Mouse (Mus musculus): Measurements from ENCODE around the gene Thoc3.
"Not testable (repeated sequence)": the region's sequence is repeated elsewhere in the genome, so short reads cannot be mapped to it uniquely, and the experiment has no call there.

The Thoc3 gene

GRCm38 (mm10) chr13:54468098-54469011 lies at the start of gene Thoc3:
TSS of gene Thoc3 (minus strand) at chr13:54468849.
- DNase-seq (ENCODE audit: low read depth, low spot score) = peak; percentile 95

DNA sequence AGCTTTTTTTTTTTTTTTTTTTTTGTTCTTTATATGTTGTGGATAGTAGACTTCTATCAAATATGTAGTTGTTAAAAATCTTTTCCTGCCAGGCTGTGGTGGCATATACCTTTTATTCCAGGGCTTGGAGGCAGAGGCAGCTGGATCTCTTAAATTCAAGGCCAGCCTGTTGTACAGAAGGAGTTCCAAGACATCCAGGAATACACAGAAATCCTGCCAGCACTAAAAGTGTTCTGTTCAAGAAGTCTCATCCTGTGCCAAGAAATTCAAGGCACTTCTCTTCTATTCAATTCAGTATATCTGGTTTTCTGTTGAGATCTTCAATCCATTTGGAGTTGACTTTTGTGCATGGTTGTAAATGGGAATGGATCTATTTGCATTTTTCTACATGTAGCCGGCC lies 37.3 kb upstream of the Thoc3 start:
- peak; percentile 77 for DNase-seq (ENCODE audit: low read depth, low spot score)

DNA sequence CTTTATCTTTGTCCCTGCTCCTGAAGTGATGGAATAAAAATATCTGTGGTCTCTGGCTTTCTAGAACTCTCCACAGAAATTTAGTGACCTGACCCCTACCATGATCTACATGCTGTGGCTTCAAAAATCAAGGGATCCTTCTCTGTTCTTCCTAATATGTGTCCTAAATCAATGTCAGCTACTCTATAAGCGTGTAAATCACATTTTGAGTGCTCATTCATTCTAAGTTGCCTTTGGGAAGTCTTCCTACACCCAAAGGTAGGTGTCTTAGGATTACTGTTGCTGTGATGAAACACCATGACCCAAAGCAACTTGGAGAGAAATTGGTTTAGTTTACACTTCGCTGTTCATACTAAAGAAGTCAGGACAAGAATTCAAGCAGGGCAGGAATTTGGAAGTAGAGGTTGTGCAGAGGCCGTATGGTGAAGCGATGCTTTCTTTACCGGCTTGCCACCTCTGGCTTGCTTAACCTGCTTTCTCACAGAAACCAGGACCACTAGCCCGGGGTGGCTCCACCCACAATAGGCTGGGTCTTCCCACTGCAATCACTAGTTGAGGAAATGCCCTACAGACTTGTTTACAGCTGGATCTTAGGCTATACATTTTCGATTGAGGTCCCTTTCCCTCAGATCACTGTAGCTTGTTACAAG lies 36.1 kb upstream of the Thoc3 start:
- no peak for DNase-seq (ENCODE audit: low read depth, low spot score)

GRCm38 (mm10) chr13:54503604-54504521 lies 35.2 kb upstream of the Thoc3 start, which contains the start of gene Simc1:
TSS of gene Simc1 (plus strand) at chr13:54503779.
- peak; percentile 75 for DNase-seq (ENCODE audit: low read depth, low spot score)

GRCm38 (mm10) chr13:54503278-54503603 lies 34.6 kb upstream of the Thoc3 start:
- no peak for DNase-seq (ENCODE audit: low read depth, low spot score)

GRCm38 (mm10) chr13:54501957-54502690 lies 33.5 kb upstream of the Thoc3 start:
- no peak for DNase-seq (ENCODE audit: low read depth, low spot score)

DNA sequence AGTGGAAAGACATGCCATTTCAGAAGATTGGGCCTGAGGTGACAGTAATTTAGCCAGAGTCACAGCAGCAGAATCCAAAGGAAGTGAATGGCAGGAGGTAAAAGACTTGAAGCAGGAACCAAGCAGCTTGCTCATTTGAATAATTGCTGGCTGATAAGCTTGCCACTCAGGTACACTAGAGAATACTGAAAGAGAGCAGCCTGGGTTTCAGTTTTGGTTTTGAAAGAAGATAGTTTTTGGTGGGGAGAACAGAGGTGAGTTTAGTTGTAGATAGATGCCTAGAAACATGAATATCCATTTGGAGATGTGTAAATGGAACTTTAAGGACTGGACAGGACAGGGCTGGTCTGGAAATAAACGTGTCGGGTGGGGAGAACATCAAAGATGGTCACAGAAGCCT lies 32.7 kb upstream of the Thoc3 start:
- DNase-seq (ENCODE audit: low read depth, low spot score) = no peak

GRCm38 (mm10) chr13:54499551-54499950 lies 30.9 kb upstream of the Thoc3 start:
- not testable (repeated sequence) for DNase-seq (ENCODE audit: low read depth, low spot score)

GRCm38 (mm10) chr13:54491381-54491780 lies 22.7 kb upstream of the Thoc3 start:
- DNase-seq (ENCODE audit: low read depth, low spot score) = no peak

DNA sequence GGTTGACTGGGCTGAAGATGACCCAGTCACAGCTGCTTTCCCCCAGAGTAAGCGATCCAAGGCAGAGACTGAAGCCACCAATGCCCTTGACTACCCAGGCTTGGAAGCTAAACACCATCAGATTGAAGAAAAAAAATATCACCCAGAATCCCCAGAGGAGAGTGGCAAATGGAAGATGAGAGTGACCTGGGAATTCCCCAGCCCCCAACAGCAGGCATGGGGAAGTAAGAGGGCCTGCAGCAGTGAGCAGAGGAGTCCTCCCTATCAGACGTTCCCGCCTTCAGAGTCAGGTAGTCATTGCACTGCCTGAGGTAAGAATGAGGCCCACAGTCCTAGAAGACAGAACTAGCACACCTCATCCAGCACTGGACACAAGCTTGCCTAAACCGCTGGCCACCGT lies 21.8 kb upstream of the Thoc3 start:
- DNase-seq (ENCODE audit: low read depth, low spot score) = no peak

- no peak for DNase-seq (ENCODE audit: low read depth, low spot score)
Observed at GRCm38 (mm10) chr13:54481498-54481897, 12.8 kb upstream of the Thoc3 start.

GRCm38 (mm10) chr13:54479286-54479685 lies 10.6 kb upstream of the Thoc3 start:
- peak; percentile 33 for DNase-seq (ENCODE audit: low read depth, low spot score)

GRCm38 (mm10) chr13:54475702-54476101 lies 7.1 kb upstream of the Thoc3 start:
- no peak for DNase-seq (ENCODE audit: low read depth, low spot score)

GRCm38 (mm10) chr13:54474996-54475395 lies 6.3 kb upstream of the Thoc3 start:
- DNase-seq (ENCODE audit: low read depth, low spot score) = no peak

DNA sequence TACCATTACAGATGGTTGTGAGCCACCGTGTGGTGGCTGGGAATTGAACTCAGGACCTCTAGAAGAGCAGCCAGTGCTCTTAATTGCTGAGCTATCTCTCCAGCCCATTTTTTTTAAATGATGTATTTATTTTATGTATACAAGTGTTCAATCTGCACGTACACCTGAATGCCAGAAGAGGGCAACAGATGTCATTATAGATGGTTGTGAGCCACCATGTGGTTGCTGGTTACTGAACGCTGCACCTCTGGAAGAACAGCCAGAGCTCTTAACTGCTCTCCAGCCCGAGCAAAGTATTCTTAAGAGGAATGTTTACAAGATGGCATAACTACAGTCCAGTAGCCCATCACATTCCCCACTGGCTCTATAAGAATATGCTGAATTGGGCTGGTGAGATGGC lies 3.3 kb upstream of the Thoc3 start:
- DNase-seq (ENCODE audit: low read depth, low spot score) = no peak

GRCm38 (mm10) chr13:54469012-54469354 lies 334 bp upstream of the Thoc3 start:
- no peak for DNase-seq (ENCODE audit: low read depth, low spot score)

DNA sequence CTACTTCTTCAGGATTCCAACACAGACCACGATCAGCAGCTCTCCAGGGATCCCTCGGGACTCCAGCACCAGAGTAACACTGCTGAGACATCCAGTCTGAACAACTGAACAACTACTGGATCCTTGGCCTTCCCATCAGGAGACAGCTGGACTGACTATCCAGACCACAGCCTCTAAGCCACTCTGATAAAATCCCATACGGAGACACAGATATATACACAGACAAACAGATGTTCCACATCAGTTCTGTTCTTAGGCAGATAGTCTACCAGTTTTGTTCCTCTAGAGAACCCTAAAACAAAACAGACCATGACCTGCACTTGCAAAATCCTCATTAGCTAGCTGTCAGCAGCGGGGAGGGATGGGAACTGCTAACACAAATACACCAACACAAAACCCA lies 9.4 kb downstream of the Thoc3 start:
- no peak for DNase-seq (ENCODE audit: low read depth, low spot score)

- peak; percentile 49 for DNase-seq (ENCODE audit: low read depth, low spot score)
Observed at GRCm38 (mm10) chr13:54457062-54457461, 11.6 kb downstream of the Thoc3 start.

DNA sequence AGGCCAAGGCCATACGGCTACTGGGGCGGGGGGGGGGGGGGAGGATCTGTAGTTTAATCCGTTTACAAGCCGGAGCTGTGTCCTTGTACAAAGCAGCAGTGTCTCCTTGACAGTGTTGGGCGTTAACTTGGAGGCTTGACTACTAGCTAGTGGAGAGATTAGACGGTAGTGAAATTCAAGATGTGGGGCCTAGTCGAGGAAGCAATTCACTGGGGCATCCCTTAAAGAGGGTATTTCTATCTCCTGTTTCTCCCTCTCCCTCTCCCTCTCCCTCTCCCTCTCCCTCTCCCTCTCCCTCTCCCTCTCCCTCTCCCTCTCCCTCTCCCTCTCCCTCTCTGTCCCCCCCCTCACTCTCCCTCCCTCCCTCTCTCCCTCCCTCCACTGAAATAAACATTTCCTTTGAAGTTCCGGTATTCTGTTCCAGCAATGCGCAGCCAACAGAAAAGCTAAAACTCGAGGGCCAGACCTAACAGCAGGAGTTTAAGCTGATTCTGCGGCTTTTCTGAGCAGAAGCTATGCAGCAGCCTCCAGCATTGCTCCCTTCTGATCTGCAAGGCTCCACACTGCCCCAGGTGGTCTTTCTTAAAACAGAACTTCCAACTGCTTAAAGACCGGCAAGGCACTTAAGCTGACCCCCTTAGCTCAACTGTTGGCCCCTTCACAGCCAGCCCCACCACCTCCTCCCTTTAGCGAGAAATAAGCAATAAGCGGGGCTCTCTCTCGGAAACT lies 21.0 kb downstream of the Thoc3 start:
- DNase-seq (ENCODE audit: low read depth, low spot score) = peak; percentile 81

DNA sequence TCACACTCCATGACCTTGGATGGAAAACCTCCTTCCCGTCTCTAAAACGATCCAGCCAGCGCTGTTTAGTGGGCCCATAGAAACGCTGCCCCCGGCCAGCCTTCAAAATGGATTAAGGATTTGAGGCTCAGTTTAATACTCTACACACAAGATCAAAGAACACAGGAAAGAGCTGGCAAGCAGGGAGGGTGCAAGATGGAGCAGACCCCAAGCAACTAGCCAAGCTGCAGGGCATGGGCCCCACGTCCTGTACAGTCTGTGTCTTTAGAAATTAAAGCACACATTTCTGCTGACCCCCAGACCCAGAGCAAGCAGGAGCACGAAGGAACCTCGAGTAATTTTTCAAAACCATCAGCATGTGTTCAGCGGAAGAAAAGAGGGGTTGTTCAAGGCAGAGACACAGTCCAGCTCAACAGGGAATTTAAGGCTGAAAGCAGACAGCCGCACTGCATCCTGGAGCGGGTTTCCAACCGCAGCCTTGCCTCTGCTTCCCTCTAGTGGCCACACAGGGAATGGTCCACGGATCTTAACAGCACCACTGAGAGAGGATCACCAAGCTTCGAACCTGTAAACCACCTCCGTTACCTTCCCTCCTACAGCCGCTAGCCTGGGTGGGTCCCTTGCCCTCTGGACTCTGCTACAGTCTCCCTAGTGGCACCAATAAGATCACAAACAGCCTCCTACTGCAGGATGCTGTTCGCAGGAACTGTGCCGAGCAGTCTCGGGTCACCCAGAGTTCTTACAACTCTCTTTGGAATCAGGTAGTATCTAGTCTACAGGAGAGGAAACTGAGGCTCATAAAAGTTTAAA lies 21.8 kb downstream of the Thoc3 start:
- DNase-seq (ENCODE audit: low read depth, low spot score) = peak; percentile 89

All from brain, adult 2 months (tissue).